Mouse (Mus musculus) embryonic facial prominence, embryonic 11.5 days (tissue): ENCODE data around the gene Cmtm2a. TPM values are rescaled to one million over a fixed set of nuclear protein-coding genes. Genes with fewer than 3 reads are reported as not detected.

Experiments
- ATAC-seq: fragments of 200-750 bp; cut with Nextera tagmentation; replicated peaks from 2 replicates; pipeline ENCODE4 v1.8.0; 2017; ENCODE audit warnings: low read depth; ENCODE audit not compliant: insufficient number of reproducible peaks, low FRiP score, low TSS enrichment
- DNase-seq: peaks from one replicate; pipeline ENCODE4 v3.0.0-alpha.2; 2015; ENCODE audit warnings: low spot score
- H3K27ac ChIP-seq: fragments of 300-500 bp; sonication (generic); replicated peaks from 2 replicates; pipeline ENCODE4 v1.5.1; 2014; ENCODE audit warnings: mild to moderate bottlenecking, low read depth, low read length, control low read depth
- H3K27me3 ChIP-seq: fragments of 300-500 bp; sonication (generic); 2 replicates; pipeline ENCODE4 v1.6.1; 2014; ENCODE audit warnings: mild to moderate bottlenecking, low read length, moderate library complexity, mixed read lengths; ENCODE audit not compliant: control insufficient read depth, insufficient read depth
- H3K36me3 ChIP-seq: fragments of 300-500 bp; sonication (generic); replicated peaks from 2 replicates; pipeline ENCODE4 v1.6.1; 2014; ENCODE audit warnings: low read depth, mild to moderate bottlenecking, low read length, moderate library complexity, mixed read lengths; ENCODE audit not compliant: control insufficient read depth, insufficient read depth
- H3K4me1 ChIP-seq: fragments of 300-500 bp; sonication (generic); 2 replicates; pipeline ENCODE4 v1.6.1; 2014; ENCODE audit warnings: low read length, mixed read lengths; ENCODE audit not compliant: control insufficient read depth, insufficient read depth
- H3K4me2 ChIP-seq: fragments of 300-500 bp; sonication (generic); 2 replicates; pipeline ENCODE4 v1.6.1; 2014; ENCODE audit warnings: low read depth, mild to moderate bottlenecking, control low read depth, low read length, moderate library complexity
- H3K4me3 ChIP-seq: fragments of 300-500 bp; sonication (generic); 2 replicates; pipeline ENCODE4 v1.5.1; 2014; ENCODE audit warnings: low read depth, low read length, control low read depth
- H3K9ac ChIP-seq: fragments of 300-500 bp; sonication (generic); replicated peaks from 2 replicates; pipeline ENCODE4 v1.6.1; 2014; ENCODE audit warnings: mild to moderate bottlenecking, control low read depth, low read length
- H3K9me3 ChIP-seq: fragments of 300-500 bp; sonication (generic); replicated peaks from 2 replicates; pipeline ENCODE4 v1.6.1; 2016; ENCODE audit warnings: mild to moderate bottlenecking, low read length, inconsistent platforms, mixed read lengths; ENCODE audit not compliant: control insufficient read depth
- WGBS: fragments of 180-500 bp; shearing (Covaris S2); extraction: QIAGEN DNeasy Blood & Tissue Kit; methylation state at CpG from one replicate; pipeline ENCODE4 v1.1.7; 2014; 5-methylcytosine and 5-hydroxymethylcytosine counted together
- polyA plus RNA-seq: library from polyadenylated mRNA; unstranded; fragments of >200 nt; fragmentation: Nextera tagmentation; extraction: Ambion mirVana; gene quantifications from 2 replicates; pipeline ENCODE4 v1.2.1, GENCODE M21; 2014

Gene Cmtm2a
- polyA plus RNA-seq, 1 experiment from 2014 or later: not detected

GRCm38 (mm10) chr8:104248276-104248675, 44.7 kb downstream of the Cmtm2a start, which contains the start of gene Tk2:
Gene Tk2, minus strand, starts transcription at chr8:104248558.
- Histone ChIP-seq H3K27ac (no peak within 1 kb of the TSS), H3K4me1 (no peaks in the 10 kb centered on the region; the same call in 1 of the 2 replicates), H3K9ac (peak within 1 kb of the TSS; percentile 80), H3K36me3 (no peaks in the 10 kb centered on the region; the same call in 1 of the 2 replicates), H3K9me3 (no peaks in the 10 kb centered on the region), H3K4me3 (peak within 1 kb of the TSS; percentile 86), H3K27me3 (no peaks in the 10 kb centered on the region), H3K4me2 (peak within 1 kb of the TSS; percentile 68)
- peak; percentile 86 for DNase-seq
- WGBS: under 1% methylated on average over 28 of the region's 28 CpGs
- peak; percentile 78 for ATAC-seq

GRCm38 (mm10) chr8:104247908-104248275, 45.1 kb downstream of the Cmtm2a start:
- WGBS: 2% methylated on average over 11 of the region's 11 CpGs
- peak overlapping the region; percentile 68 for H3K4me2 ChIP-seq
- no peaks in the 10 kb centered on the region for H3K9me3 ChIP-seq
- DNase-seq (no peak), ATAC-seq (no peak)
- H3K9ac ChIP-seq: peak overlapping the region; percentile 80
- H3K4me3 ChIP-seq: peak overlapping the region; percentile 86
- H3K27ac ChIP-seq: no peak overlapping the region
- H3K27me3 ChIP-seq: no peaks in the 10 kb centered on the region
- H3K4me1 ChIP-seq: no peaks in the 10 kb centered on the region; the same call in 1 of the 2 replicates
- no peaks in the 10 kb centered on the region; the same call in 1 of the 2 replicates for H3K36me3 ChIP-seq

GRCm38 (mm10) chr8:104247054-104247907, 45.7 kb downstream of the Cmtm2a start:
- H3K4me3 ChIP-seq: peak overlapping the region; percentile 86
- no peaks in the 10 kb centered on the region; the same call in 1 of the 2 replicates for H3K4me1 ChIP-seq
- peak overlapping the region; percentile 80 for H3K9ac ChIP-seq
- no peak overlapping the region for H3K27ac ChIP-seq
- H3K9me3 ChIP-seq: no peaks in the 10 kb centered on the region
- DNase-seq (no peak), ATAC-seq (no peak)
- no peaks in the 10 kb centered on the region for H3K27me3 ChIP-seq
- WGBS: 68% methylated on average over 22 of the region's 22 CpGs
- H3K4me2 ChIP-seq: peak overlapping the region; percentile 68
- H3K36me3 ChIP-seq: no peaks in the 10 kb centered on the region; the same call in 1 of the 2 replicates

- DNase-seq: no peak
- H3K27me3 ChIP-seq: no peaks in the 10 kb centered on the region
- no peaks in the 10 kb centered on the region; the same call in 1 of the 2 replicates for H3K4me1 ChIP-seq
- ATAC-seq: no peak
- H3K27ac ChIP-seq: no peak overlapping the region
- H3K9ac ChIP-seq: no peak overlapping the region; the same call in 1 of the 2 replicates
- no peaks in the 10 kb centered on the region for H3K9me3 ChIP-seq
- H3K4me2 ChIP-seq: no peak overlapping the region
- H3K36me3 ChIP-seq: no peaks in the 10 kb centered on the region; the same call in 1 of the 2 replicates
- WGBS: 85% methylated on average over 4 of the region's 4 CpGs
- H3K4me3 ChIP-seq: no peak overlapping the region
These were observed 46.4 kb downstream of the Cmtm2a start for GRCm38 (mm10) chr8:104246621-104247020.

GRCm38 (mm10) chr8:104242038-104242644, 50.8 kb downstream of the Cmtm2a start:
- ATAC-seq (no peak), DNase-seq (no peak)
- Histone ChIP-seq H3K4me2 (no peak overlapping the region), H3K4me1 (no peaks in the 10 kb centered on the region), H3K9me3 (no peaks in the 10 kb centered on the region), H3K27ac (no peak overlapping the region), H3K4me3 (no peak overlapping the region), H3K36me3 (peaks cover 3% of the 10 kb centered on the region; the same call in 1 of the 2 replicates), H3K27me3 (no peaks in the 10 kb centered on the region), H3K9ac (no peak overlapping the region)
- 81% methylated on average over 12 of the region's 12 CpGs for WGBS

GRCm38 (mm10) chr8:104239418-104239861, 53.5 kb downstream of the Cmtm2a start:
- Histone ChIP-seq H3K9ac (no peak overlapping the region), H3K4me1 (no peaks in the 10 kb centered on the region), H3K27me3 (no peaks in the 10 kb centered on the region), H3K9me3 (no peaks in the 10 kb centered on the region), H3K4me2 (no peak overlapping the region), H3K4me3 (no peak overlapping the region), H3K27ac (no peak overlapping the region), H3K36me3 (peaks cover 3% of the 10 kb centered on the region; the same call in 1 of the 2 replicates)
- WGBS: 91% methylated on average over 10 of the region's 10 CpGs
- no peak for DNase-seq
- ATAC-seq: no peak

- H3K4me1 ChIP-seq: no peaks in the 10 kb centered on the region
- H3K4me3 ChIP-seq: no peak overlapping the region
- H3K27me3 ChIP-seq: no peaks in the 10 kb centered on the region
- H3K9me3 ChIP-seq: no peaks in the 10 kb centered on the region
- WGBS: 47% methylated on average over 6 of the region's 6 CpGs
- H3K27ac ChIP-seq: no peak overlapping the region
- peaks cover 3% of the 10 kb centered on the region for H3K36me3 ChIP-seq
- DNase-seq (peak; percentile 38), ATAC-seq (no peak)
- H3K9ac ChIP-seq: no peak overlapping the region
- H3K4me2 ChIP-seq: no peak overlapping the region
These were observed 58.4 kb downstream of the Cmtm2a start for GRCm38 (mm10) chr8:104234573-104234972.

- Histone ChIP-seq H3K27me3 (no peaks in the 10 kb centered on the region), H3K27ac (no peak overlapping the region), H3K9me3 (no peaks in the 10 kb centered on the region), H3K9ac (no peak overlapping the region), H3K4me1 (no peaks in the 10 kb centered on the region), H3K4me2 (no peak overlapping the region), H3K4me3 (no peak overlapping the region), H3K36me3 (peaks cover 3% of the 10 kb centered on the region)
- ATAC-seq (no peak), DNase-seq (no peak)
- 94% methylated on average over 5 of the region's 5 CpGs for WGBS
These were observed 60.1 kb downstream of the Cmtm2a start for GRCm38 (mm10) chr8:104232919-104233318.
